Mouse (Mus musculus) embryonic facial prominence, embryonic 12.5 days (tissue): Measurements from ENCODE around the gene Kif2a. TPM values are rescaled to one million over a fixed set of nuclear protein-coding genes. Genes with fewer than 3 reads are reported as not detected.

Experiments used
- ATAC-seq: fragments of 200-750 bp; cut with Nextera tagmentation; 2 replicates; pipeline ENCODE4 v1.8.0; 2017; ENCODE audit not compliant: insufficient number of reproducible peaks, insufficient read depth, low FRiP score, low TSS enrichment
- H3K27ac ChIP-seq: fragments of 300-500 bp; sonication (generic); 2 replicates; pipeline ENCODE4 v1.5.1; 2016; ENCODE audit warnings: mild to moderate bottlenecking
- H3K27me3 ChIP-seq: fragments of 300-500 bp; sonication (generic); 2 replicates; pipeline ENCODE4 v1.6.1; 2016; ENCODE audit warnings: mild to moderate bottlenecking, moderate library complexity
- H3K36me3 ChIP-seq: fragments of 300-500 bp; sonication (generic); 2 replicates; pipeline ENCODE4 v1.6.1; 2016; ENCODE audit warnings: mild to moderate bottlenecking
- H3K4me1 ChIP-seq: fragments of 300-500 bp; sonication (generic); 2 replicates; pipeline ENCODE4 v1.6.1; 2016
- H3K4me2 ChIP-seq: fragments of 300-500 bp; sonication (generic); replicated peaks from 2 replicates; pipeline ENCODE4 v1.6.1; 2016; ENCODE audit warnings: mild to moderate bottlenecking, moderate library complexity
- H3K4me3 ChIP-seq: fragments of 300-500 bp; sonication (generic); 2 replicates; pipeline ENCODE4 v1.5.1; 2016; ENCODE audit warnings: mild to moderate bottlenecking
- H3K9ac ChIP-seq: fragments of 300-500 bp; sonication (generic); 2 replicates; pipeline ENCODE4 v1.6.1; 2016; ENCODE audit warnings: mild to moderate bottlenecking, moderate library complexity
- H3K9me3 ChIP-seq: fragments of 300-500 bp; sonication (generic); 2 replicates; pipeline ENCODE4 v1.6.1; 2016; ENCODE audit warnings: mild to moderate bottlenecking, moderate library complexity
- WGBS: fragments of 180-500 bp; shearing (Covaris S2); methylation state at CpG from one replicate; pipeline ENCODE4 v1.1.7; 2016; 5-methylcytosine and 5-hydroxymethylcytosine counted together
- polyA plus RNA-seq: library from polyadenylated mRNA; unstranded; fragments of >200 nt; fragmentation: Nextera tagmentation; extraction: Ambion mirVana; gene quantifications from 2 replicates; pipeline ENCODE4 v1.2.1, GENCODE M21; 2016

The Kif2a gene
- polyA plus RNA-seq, 1 experiment from 2014 or later = 27.0 TPM

- peaks cover 19% of the 10 kb centered on the region for H3K36me3 ChIP-seq
- H3K9ac ChIP-seq = no peak overlapping the region
- no peak overlapping the region for H3K4me3 ChIP-seq
- H3K27me3 ChIP-seq = no peaks in the 10 kb centered on the region
- no peaks in the 10 kb centered on the region for H3K4me1 ChIP-seq
- H3K27ac ChIP-seq = no peak overlapping the region
- H3K4me2 ChIP-seq = no peak overlapping the region
- ATAC-seq = no peak
- 88% methylated on average over 7 of the region's 7 CpGs for whole genome bisulfite sequencing
- H3K9me3 ChIP-seq = no peaks in the 10 kb centered on the region
Observed at GRCm38 (mm10) chr13:106918322-106919050, 103.4 kb downstream of the Kif2a start.

DNA sequence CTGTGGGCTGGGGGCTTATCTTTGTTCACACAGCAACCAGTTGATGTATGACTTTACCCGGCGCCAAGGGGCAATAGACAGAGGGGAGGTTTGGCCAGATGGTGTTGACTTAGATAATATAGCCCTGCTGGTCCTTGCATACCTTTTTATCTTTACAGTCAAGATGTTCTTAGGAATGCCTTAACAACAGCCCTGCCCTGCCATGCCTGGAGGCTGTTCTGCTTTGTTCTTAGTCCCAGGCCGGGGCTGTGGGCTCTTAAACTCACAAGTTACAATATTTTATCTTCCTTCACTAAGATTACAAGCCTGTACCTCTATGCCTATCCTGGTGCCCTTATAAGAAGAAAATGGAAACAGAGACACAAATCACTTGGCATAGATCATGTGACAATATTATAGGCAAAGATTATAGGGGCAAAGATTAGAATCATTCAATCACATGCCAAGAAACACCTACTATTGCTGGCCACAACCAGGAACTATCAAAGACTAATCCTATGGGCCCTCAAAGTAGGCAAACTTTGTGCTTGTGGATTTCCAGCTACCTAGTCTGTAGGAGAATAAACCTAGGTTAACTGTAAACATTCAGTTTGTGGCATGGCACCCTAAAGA is 108.7 kb downstream of the Kif2a start:
- no peak for ATAC-seq
- 88% methylated on average over 3 of the region's 3 CpGs for WGBS

GRCm38 (mm10) chr13:106910096-106910495 is 111.8 kb downstream of the Kif2a start:
- Histone ChIP-seq H3K4me1 (no peaks in the 10 kb centered on the region), H3K4me2 (no peak overlapping the region), H3K36me3 (peaks cover 46% of the 10 kb centered on the region), H3K27me3 (no peaks in the 10 kb centered on the region), H3K4me3 (no peak overlapping the region), H3K9ac (no peak overlapping the region), H3K27ac (no peak overlapping the region), H3K9me3 (no peaks in the 10 kb centered on the region)
- no peak for ATAC-seq
- 96% methylated on average over 10 of the region's 10 CpGs for WGBS

More for the DNA sequence above, 108.7 kb downstream of the Kif2a start:
- H3K4me3 ChIP-seq = no peak overlapping the region
- H3K27ac ChIP-seq = no peak overlapping the region
- H3K27me3 ChIP-seq = no peaks in the 10 kb centered on the region
- H3K9me3 ChIP-seq = no peaks in the 10 kb centered on the region
- no peak overlapping the region for H3K4me2 ChIP-seq
- H3K9ac ChIP-seq = no peak overlapping the region
- H3K4me1 ChIP-seq = no peaks in the 10 kb centered on the region
- H3K36me3 ChIP-seq = peaks cover 22% of the 10 kb centered on the region

Other genes starting within 250 kb of the Kif2a start
- gene Ipo11, start 85.2 kb downstream of the Kif2a start, polyA plus RNA-seq = 56.5 and 59.6 TPM in 2 replicates
- 51.1 and 51.8 TPM in 2 replicates for gene Dimt1, start 75.0 kb downstream of the Kif2a start, polyA plus RNA-seq